Mouse (Mus musculus) thymus, postnatal 36 days (tissue): ENCODE results near the gene Cfap57.
A peak's percentile ranks its signal among the peaks of the same experiment; 100 is the strongest.

Source experiments
- DNase-seq, 2 experiments: peaks; one replicate each; pipeline ENCODE4 v3.0.0; 2022; ENCODE audit warnings: mixed read lengths in 2 of 2

Gene Cfap57

DNA sequence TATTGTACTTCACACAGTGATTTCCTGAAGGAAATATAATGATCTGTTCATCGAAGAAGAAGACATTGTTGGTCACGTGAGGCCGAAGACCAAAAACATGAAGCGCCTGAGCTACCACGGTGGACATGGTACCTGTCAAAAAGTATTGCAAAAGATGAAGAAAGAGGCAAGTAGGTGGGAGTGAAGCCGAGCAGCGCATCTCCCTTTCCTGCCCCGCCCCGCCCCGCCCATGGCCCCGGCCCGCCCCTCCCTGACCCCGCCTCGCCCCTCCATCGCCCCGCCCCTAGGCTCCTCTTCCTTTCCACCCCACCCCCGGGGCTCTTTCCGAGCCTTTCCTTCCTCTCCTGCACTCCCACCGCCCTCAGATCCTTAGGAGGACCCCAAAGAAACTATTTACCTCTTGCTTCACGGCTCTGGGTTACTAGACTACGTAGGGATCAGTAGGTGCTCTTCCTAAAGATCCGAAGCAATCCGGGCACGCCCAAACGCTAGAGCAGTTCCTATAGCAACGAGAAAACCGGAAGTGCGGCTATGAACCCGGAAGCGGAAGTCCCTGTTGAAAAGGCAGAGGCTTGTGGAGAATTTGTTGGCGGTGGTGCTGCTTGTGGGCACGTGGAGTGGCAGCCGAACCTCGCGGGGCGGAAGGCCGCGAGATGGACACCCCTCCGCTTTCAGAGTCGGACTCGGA is at the start of gene Cfap57, which contains the start of gene Ebna1bp2:
TSS of gene Cfap57 (minus strand) at position 499 of the 688 bp plus-strand sequence.
TSS of gene Ebna1bp2 (plus strand) at position 521 of the 688 bp plus-strand sequence.
- DNase-seq: peak; percentile 88 to 89

DNA sequence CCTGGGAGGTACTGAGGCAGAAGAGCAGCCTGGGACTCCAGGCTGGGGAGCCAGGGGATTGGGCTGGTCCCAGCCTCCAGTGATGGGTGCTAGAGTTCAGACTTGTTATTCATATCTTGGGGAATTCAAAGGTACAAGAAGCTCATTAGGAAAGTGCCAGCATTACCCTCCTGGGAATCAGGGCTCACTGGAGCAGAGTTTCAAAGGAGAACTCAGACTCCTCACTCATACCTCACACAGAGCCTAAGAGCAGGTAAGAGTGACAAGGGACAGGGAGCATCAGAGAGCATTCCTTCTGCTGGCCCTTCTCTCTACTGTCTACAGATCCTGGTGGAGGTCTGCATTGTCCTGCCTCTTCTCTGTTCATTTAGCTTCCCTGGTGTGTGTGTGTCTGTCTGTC is 38.1 kb upstream of the Cfap57 start, which contains the start of gene Olfr62:
TSS of gene Olfr62 (plus strand) at position 301 of the 400 bp plus-strand sequence.
- DNase-seq: no peak

DNA sequence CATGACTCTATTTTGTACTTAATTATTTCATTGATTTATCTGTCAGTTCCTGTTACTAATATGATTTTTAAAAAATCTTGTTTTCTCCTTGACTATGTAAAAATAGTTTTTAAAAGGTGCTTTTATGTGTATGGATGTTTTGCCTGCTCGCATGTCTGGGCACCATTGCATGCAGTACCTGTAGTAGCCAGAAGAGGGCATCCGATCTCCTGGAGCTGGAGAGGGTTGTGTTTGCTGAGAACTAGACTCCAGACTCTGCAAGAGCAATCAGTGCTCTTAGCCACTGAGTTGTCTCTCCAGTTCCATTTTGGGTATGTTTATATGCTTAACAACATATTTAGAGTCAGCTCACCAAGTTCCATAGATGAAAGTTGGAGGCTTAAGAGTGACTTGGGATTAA is 24.7 kb upstream of the Cfap57 start:
- DNase-seq: peak; percentile 35 to 37

DNA sequence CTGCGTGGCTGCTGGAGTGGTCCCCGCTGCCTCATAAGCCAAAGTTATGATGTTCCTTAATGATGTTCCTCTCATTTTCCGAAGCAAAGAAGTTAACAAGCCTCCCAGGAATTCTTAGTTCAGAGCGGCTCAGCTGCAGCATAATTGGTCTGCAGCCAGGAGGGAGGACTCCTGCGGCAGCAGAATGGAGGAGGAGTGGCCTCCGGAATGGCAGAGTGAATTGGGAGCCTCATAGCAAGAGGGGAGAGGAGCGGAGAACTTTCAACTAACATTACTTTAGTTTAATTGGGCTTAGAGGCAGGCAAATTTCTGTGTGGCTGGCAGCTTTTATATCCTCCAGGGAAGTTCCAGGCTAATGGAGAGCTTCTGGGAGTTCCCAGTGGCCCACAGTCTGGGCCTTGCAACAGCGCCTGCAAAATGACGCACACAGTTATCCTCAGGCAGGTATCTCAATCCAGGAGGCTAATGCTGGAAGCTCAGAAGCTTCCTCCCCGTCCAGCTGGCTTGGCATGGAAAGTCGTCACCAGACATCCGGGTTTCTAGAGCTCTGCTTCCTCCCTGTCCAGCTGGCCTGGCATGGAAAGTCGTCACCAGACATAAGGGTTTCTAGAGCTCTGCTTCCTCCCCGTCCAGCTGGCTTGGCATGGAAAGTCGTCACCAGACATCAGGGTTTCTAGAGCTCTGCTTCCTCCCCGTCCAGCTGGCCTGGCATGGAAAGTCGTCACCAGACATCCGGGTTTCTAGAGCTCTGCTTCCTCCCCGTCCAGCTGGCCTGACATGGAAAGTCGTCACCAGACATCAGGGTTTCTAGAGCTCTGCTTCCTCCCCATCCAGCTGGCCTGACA is 22.0 kb upstream of the Cfap57 start:
- no peak for DNase-seq

DNA sequence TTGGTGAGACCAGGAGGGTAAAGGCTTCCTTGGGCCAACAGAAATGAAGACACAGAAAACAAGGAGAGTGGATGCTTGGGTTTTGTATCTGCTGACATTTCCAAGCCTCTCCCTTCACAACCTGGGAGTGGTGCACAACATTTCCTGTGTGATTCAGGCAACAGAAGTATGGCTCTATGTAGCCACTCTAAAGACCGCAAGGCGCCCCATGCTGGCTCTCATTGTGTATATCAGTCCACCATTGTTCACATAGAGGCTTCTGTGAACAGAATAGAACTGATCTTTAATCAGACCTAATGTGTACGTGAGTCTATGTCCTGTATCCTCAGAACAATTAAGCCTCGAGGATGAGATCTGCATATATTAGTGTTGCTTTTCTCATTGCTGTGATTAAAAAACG is 9.7 kb upstream of the Cfap57 start:
- DNase-seq: no peak

DNA sequence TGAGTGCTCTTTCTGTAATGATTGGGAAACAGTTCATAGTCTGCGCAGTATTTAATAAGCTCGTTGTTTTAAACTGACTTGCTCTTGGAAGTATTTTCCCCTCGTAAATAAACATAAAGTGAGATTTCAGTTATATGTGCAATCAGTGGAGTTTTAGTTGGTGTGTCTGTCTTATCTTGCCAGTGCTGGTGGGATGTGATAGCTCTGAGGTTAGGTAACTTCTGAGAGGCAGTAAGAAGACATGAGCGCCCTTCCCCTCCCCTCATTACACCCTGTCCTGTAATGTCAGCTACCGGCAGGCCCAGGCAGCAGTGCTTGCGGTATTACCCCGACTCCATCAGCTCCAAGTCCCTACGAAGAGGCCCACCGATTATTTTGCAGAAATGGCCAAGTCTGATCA is 1.2 kb upstream of the Cfap57 start:
- no peak for DNase-seq

DNA sequence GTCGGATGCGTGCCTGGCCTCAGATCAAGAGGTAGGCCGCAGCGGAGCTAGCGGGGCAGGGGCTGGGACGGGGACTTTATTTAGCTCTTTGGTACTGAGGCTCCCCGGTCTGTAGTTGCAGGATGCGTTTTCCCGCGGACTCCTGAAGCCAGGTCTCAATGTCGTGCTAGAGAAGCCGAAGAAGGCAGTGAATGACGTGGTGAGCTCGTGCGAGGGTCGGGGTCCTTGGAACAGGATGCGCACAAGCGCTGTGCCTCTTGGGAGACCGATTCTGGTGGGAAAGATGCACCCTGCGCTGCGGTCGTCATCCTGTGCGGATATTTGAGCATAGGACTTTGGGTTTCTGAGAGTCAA is 367 bp upstream of the Cfap57 start:
- DNase-seq: no peak

DNA sequence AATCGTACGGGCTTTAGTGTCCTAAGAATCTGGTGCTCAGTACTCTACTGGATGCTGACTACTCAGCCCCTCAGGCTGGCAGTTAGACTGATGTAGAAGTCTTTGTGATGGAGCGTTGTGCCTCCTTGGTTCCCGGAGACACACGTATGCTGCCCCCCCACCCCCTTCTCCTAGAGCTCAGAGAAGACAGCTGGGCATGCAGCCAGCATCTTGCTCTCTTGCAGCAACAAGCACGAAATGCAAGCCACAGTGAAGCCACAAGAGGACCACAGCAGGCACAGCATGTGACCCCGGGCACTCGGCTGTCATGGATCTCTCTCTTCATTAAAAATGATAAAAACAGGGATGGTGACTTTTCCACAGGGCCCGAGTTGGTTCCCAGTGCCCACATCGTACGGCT is 5.2 kb downstream of the Cfap57 start:
- no peak for DNase-seq

DNA sequence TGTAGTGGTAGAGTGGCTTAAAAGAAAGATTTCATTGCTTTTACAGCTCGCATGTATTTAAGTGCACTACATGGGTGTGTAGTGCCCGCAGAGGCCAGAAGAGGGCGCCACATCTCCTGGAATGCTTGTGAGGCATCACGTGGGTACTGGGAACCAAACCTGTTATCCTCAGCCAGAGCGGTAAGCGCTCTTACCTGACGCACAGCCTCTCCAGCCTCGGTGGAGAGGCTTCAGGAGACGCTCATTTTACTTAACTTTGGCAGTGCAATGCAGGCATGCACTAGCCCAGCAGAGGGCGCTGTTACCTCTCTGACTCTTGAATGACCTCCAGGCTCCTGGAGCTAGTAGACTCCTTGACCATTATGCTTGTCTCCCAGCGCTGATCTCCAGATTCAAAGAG is 8.0 kb downstream of the Cfap57 start:
- peak; percentile 17 to 33 for DNase-seq

DNA sequence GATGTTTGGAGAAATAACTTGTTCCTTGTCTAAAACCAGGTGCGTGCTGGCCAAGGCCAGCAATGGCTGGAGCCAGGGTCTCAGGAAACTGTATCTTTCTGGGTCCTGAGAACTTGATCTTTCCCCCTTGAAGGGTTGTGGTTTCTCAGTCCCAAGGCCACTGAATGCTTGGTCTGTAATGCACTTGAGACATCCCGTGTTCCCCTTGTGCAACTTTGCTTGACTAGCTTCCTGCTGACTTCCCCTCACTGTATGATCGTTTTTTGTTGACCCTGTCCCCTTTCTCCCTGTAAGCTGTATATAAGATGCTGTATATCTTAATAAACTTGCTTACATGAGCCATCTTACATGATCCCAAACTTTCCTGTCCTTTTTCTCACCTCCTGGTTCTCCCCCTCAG is 10.7 kb downstream of the Cfap57 start:
- no peak for DNase-seq

DNA sequence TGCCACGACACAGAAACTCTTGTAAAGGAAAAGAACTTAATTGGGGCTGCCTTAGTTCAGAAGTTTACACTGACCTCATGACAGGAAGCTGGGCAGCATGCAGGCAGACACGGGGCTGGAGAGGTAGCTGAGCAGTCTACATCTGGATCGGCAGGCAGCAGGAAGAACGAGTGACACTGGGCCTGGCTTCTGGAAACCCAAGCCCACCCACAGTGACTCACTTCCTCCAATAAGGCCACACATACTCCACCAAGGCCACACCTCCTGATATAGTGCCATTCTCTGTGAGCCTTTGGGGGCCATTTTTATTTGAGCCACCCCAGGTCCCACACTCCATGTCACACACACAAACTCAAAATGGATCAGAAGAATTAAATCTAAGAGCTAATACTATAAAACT is 16.5 kb downstream of the Cfap57 start:
- DNase-seq: no peak

DNA sequence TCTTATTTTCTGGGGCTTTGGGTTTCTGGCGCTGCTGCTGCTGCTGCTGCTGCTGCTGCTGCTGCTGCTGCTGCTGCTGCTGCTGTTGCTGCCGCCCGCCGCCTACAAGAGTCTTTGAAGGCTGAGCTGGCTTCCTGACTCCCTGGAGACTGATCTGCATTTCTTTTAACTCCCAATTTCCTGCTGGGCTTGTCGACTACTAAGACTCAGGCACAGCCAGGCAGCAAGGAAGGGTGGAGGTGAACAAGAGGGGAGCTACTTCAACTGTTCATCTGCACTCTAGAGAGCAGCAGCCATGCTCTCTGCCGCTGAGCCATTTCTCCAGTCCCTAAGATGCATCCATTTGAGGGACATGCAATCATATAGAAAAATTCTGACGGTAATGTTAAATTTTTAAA is 30.8 kb downstream of the Cfap57 start:
- DNase-seq: no peak

DNA sequence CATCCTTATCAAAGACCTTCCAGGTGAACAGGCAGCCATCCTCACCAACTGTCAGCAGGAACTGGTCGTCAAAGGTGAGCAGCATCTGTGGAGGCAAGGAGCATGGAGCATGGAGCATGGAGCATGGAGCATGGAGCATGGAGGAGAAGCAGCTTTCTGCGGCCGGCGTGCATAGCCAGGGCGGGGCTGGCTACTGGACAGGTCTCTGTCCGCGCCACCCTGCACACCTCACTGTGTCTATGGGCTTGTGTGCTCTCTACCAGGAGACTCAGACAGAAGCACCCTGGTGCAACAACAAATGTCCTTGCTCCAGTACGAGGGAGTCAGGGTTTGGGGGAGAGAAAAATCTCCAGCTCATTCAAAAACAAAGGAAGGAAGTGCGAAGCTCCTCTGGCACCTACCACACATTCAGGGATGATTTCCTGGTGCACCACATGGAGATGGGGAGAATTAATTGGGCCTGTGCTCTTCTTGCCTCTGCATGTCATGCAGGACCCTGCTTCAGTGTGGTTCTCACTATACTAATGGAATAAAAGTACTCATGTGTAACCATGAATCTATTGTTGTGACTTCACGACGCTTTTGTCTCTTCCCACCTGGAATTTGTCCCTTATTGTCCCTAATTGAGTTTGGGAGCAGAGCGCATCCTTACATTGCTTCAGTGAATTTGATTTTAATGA is 31.4 kb downstream of the Cfap57 start:
- DNase-seq: no peak

DNA sequence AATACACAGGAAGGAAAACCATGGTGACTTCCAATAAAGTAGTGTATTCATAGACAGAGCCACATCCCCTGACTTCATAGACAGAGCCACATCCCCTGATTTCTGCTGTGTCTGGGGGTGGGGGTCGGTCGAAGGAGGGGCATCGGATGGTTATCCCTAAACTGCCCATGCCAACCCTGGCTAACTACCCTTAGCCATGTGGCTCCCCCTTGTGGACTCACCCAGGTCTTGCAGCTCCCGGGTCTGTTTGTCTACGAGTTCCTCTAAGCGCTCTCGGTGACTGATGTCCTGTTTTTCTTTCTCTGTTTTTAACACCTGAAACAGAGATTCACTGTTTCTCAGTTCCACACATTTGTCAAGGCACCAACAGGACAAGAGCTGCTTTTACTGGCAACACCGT is 37.9 kb downstream of the Cfap57 start:
- peak in 1 of 2 experiments; percentile 16 for DNase-seq

DNA sequence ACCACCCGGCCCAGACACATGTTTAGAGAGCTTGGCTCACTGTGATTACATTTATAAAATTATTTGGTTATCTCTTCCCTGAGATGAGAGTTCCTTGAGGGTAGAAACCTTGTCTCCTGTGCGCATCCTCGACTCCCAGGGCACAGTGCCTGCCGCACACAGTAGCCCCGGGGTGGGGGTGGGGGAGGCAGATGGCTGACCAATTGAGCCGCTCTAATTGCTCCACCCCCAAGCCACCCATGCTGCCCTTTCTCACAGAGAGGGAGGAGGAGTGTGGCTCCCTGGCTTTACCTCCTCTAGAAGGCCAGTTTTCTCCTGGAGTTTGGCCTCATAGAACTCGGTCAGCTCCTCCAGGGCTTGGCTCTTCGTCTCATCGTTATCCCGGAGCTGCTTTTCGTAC is 39.1 kb downstream of the Cfap57 start:
- DNase-seq: no peak

DNA sequence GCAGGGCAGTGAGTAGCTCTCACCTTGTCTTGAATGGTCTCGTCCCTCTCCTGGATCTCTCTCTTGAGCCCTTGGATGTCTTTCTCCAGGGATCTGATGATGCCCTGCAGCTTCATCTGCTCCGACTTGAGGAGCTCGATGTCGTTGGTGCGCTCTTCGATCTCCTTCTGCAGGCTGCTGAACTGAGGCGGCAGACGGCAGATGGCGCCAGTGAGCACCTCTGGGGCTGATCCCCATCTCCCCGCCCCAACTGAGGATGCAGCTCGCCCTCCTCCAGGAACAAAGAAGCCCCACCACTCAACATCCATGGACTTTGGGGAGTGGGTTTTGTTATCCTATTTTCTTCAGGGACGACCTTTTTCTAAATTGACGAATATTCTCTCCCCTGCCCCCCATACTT is 41.3 kb downstream of the Cfap57 start:
- peak; percentile 29 to 36 for DNase-seq

DNA sequence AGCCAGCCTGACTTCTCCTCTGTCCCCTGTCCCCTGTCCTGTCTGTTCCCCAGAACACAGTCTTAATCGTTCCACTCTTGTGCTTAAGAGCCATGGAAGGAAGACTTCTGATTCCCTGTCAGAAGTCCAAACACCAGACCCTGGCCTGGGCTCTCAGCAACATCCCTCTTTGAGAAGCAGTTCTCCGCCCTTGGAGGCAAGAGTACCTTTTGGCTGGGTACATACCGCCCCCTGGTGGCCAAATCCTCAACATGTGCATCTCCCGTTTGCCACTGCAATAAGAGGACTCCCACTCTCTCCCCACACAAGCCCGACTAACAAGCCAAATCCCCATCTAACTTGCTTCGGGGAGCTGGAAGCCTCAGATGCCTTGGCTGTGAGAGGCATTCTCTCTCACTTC is 44.5 kb downstream of the Cfap57 start:
- peak; percentile 57 to 67 for DNase-seq

DNA sequence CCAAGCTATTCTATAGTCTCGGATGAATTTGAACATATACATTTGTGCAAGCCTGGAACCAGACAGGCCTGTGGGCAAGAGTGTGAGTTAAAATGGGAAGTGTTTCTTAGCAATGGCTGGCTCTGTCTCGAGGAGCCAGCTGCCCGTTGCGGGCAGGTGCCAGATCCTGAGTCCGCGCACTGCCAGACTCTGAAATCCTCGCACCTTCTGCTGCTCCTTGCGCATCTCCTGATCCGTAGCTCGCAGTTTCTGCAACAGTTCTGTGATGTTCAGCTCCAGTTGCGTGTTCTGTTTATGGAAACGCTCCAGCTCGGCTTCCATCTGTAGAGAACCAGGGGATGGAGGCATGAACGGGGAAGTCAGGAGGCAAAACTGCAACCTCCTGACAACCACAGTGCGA is 49.1 kb downstream of the Cfap57 start:
- DNase-seq: no peak

DNA sequence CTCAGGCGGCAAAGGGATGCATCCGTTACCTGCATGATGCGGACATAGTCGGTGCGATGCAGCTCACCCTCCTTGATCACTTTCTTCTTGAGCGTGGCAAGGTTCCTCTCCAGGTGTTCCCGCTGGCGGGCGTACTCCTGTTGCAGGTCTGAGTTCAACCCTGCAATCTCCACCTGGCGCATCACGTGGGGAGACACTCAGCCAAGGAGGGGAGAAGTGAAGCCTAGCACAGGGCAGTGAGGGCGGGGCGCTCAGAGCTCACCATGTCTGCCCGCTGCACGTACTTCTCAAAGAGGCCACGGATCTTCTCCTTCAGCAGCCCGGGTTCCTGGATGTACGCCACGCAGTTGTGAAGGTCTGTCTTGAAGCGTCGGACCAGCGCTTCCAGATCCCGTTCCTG is 51.3 kb downstream of the Cfap57 start:
- DNase-seq: no peak

DNA sequence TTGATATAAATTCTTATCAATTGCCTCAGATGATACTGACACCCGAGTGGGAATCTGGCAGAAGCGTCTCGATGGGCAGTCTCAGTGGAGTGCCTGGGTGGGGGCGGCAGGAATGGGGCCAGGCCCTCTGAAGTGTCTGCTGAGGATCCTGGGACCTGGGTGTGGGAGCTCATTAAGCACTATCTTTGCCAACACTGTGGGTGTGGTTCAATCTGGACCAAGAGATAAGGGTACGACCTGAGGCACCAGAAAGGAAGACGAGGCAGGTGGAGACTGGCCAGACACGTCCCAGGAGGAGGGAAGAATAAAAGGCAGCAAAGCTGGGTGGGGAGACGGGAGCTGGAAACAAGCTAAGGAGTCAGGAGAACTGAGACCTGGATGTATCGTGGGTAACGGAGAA is 51.9 kb downstream of the Cfap57 start:
- no peak for DNase-seq

DNA sequence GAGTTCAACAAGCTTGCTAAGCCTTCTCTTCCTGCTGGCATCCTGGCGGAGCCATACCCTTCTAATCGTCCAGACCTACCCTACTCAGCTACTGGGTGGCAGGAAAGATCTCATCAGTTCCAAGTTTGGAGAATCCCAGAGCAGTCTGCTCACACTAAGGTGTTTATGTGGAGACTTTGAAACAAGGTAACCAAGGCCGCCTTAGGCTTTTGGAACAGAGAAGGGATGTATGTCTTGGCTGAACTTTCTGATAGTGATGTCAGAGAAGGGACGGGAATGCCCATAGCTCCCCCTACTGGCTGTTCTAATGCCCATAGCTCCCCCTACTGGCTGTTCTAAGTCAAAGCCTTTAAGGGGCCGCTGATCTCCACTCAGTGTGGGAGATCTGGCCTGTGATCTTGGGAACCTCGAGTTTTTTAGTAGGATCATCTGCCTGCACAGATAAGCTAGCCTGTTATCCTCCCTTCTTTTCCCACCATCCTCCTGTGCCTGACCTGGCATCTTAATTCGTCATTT is 54.4 kb downstream of the Cfap57 start:
- peak; percentile 36 to 41 for DNase-seq

DNA sequence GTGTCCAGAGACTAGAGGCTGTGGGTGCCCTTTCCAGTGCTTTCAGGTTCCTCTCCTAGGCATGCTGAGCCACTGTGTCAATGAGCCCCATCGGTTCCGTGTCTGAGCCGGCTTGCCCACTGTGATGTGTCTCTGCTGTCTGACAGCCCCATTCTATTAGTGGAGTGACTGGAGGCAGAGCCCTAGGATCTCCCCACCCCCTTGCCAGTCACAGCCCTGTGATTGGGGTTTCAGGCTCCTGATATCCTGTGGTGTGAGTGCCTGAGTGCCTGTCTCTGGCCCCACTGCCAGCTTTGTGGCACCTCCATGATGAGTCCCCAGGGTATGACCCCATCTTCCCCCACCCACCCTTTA is 55.7 kb downstream of the Cfap57 start:
- DNase-seq: no peak

DNA sequence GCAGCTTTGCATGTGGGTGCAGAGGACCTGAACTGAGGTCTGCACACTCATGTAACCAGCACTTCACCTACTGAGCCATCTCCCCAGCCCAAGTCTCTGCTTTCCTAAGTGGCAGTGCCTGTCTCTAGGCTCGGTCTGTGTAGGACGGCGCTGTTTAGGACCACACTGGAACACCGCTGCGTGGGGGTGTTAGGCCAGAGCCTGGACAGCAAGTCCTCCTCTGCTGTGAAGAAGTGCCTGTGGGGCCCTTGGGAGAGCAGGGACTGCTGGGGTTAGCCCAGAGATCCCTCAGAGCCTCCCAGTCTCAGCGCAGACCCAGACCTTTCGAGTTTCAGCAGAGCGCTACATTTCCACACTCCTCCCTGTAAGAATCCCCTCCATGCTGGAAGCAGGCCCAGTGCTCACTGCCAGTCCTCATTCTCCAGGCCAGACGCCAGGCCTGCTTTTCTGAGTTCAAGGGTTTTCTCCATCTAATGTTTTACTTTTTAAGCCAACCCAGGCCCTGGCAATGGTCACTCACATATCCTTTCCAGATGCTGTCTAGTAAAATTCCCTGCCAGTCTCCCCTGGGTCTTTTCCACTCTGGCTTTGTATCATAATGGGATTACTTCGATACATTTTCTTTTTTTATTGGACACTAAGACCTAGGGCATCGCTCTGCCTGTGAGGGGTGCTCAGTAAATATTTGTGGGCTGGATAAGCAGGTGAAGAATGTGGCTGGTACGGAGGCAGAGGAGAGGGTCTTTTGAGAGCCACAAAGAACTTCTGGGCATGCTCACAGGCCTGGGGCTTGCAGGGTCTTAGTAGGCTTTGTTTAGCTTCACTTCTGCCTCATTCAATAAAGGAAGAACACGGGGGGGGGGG is 56.3 kb downstream of the Cfap57 start:
- DNase-seq: no peak
